Mouse (Mus musculus) kidney, adult 18-20 months (tissue): ENCODE measurements around the gene Fance.
"Not testable (repeated sequence)": the region's sequence is repeated elsewhere in the genome, so short reads cannot be mapped to it uniquely, and the experiment has no call there.

Experiments
- DNase-seq: peaks from one replicate; pipeline ENCODE4 v3.0.0; 2021

Gene Fance

GRCm38 (mm10) chr17:28350466-28351352 lies 37.4 kb downstream of the Fance start, which contains the start of gene Tead3:
Gene Tead3, minus strand, starts transcription at chr17:28350817.
- peak; percentile 85 for DNase-seq

- no peak for DNase-seq
Measured at GRCm38 (mm10) chr17:28351353-28351890, 38.1 kb downstream of the Fance start.

- DNase-seq: no peak
Measured at GRCm38 (mm10) chr17:28352018-28352417, 38.7 kb downstream of the Fance start.

GRCm38 (mm10) chr17:28355871-28356270 lies 42.6 kb downstream of the Fance start:
- no peak for DNase-seq

- not testable (repeated sequence) for DNase-seq
Measured at GRCm38 (mm10) chr17:28358576-28359261, 45.4 kb downstream of the Fance start.

- DNase-seq: no peak
Measured at GRCm38 (mm10) chr17:28360531-28361277, 47.4 kb downstream of the Fance start.

- no peak for DNase-seq
Measured at GRCm38 (mm10) chr17:28361921-28362652, 48.8 kb downstream of the Fance start.

GRCm38 (mm10) chr17:28362653-28363292 lies 49.5 kb downstream of the Fance start:
- DNase-seq: no peak

- DNase-seq: no peak
Measured at GRCm38 (mm10) chr17:28363507-28363906, 50.2 kb downstream of the Fance start.

- DNase-seq: no peak
Measured at GRCm38 (mm10) chr17:28365122-28365521, 51.8 kb downstream of the Fance start, which contains the start of gene Tulp1. Gene Tulp1, minus strand, starts transcription at chr17:28365222.

GRCm38 (mm10) chr17:28368449-28368848 lies 55.1 kb downstream of the Fance start:
- peak; percentile 89 for DNase-seq

- no peak for DNase-seq
Measured at GRCm38 (mm10) chr17:28369056-28369455, 55.7 kb downstream of the Fance start.

- no peak for DNase-seq
Measured at GRCm38 (mm10) chr17:28371286-28371685, 58.0 kb downstream of the Fance start.

GRCm38 (mm10) chr17:28371941-28372340 lies 58.6 kb downstream of the Fance start:
- DNase-seq: no peak

- DNase-seq: peak; percentile 42
Measured at GRCm38 (mm10) chr17:28373821-28374220, 60.5 kb downstream of the Fance start.

- DNase-seq: no peak
Measured at GRCm38 (mm10) chr17:28374494-28374893, 61.2 kb downstream of the Fance start.

GRCm38 (mm10) chr17:28375592-28376061 lies 62.3 kb downstream of the Fance start:
- no peak for DNase-seq
